Mouse (Mus musculus): Measurements from ENCODE around the gene Ptprh.
A peak's percentile ranks its signal among the peaks of the same experiment; 100 is the strongest.

Gene Ptprh

GRCm38 (mm10) chr7:4501558-4502397 lies 102.1 kb downstream of the Ptprh start, which contains the start of gene Ppp1r12c:
Ppp1r12c (minus strand) TSS chr7:4501680.
- peak; percentile 95 for DNase-seq (ENCODE audit: low spot score)

- peak; percentile 47 for DNase-seq (ENCODE audit: low spot score)
Observed at GRCm38 (mm10) chr7:4500892-4501471, 102.9 kb downstream of the Ptprh start.

DNA sequence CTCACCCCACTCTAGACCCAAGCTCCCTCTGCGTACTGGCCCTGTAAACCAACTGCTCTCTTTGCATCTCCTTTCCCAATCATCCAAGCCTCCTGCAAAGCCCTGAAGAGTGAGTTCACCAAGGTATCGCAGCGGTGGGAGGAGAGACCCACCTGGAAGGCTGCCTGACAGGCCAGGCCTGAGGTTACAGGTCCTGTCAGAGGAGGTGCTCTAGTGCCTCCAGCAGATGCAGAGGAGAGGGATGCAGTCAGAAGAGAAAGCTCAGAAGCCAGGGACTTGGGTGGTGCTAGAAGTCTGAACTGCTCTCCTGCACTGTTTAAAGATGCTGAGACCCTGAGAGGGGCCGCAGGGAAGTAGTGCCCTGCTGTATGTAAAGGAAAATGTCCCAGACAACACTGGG lies 104.8 kb downstream of the Ptprh start:
- DNase-seq (ENCODE audit: low spot score) = no peak

Measured in yolk sac, embryonic 10.5 days (tissue).